Mouse (Mus musculus): ENCODE results near the gene Atxn2. TPM values are rescaled to one million over a fixed set of nuclear protein-coding genes. Genes with fewer than 3 reads are reported as not detected.

Atxn2 gene
- polyA plus RNA-seq, 1 experiment = 111 TPM

DNA sequence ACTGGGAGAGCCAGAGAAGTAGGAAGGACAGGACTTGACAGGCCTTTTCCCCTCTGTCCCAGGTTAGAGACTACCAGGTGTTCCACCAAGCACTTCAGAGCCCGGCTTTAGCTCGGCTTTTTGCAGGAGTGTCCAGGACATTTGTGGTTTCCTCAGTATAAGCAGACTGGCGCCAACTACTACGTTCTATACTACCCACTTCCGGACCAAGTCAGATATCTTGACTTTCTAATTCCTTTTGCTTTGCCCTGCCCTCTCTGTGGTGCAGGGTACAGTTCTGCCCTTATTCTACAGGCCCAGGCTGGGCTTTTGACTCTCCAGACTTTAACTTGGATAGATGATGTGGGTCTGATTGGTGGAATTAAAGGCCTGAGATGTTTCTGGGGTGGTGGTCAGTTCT is 108.4 kb downstream of the Atxn2 start:
- TF ChIP-seq POLR2A (IDR thresholded peaks at IDR 0.05; ENCODE audit: low read depth, low read length) (no peak), CTCF (conservative IDR thresholded peaks at IDR 0.05; ENCODE audit: insufficient read depth, insufficient read length, low read depth, low read length) (no peak)
- no peak for DNase-seq
- no peak overlapping the region for H3K4me3 ChIP-seq (ENCODE audit: insufficient read depth, low read depth, low read length)
- no peak overlapping the region for H3K27ac ChIP-seq (ENCODE audit: insufficient read depth, low read depth, low read length)
- 66% methylated on average over 5 of the region's 5 CpGs for WGBS
- peaks cover 1% of the 10 kb centered on the region; the same call in 1 of the 2 replicates for H3K36me3 ChIP-seq (ENCODE audit: control insufficient read depth, insufficient read depth, low read length)
- H3K27me3 ChIP-seq (replicated peaks; ENCODE audit: control insufficient read depth, insufficient read depth, low read length) = no peaks in the 10 kb centered on the region
- no peaks in the 10 kb centered on the region for H3K4me1 ChIP-seq (ENCODE audit: control insufficient read depth, insufficient read depth, low read length)

- peak; percentile 22 for DNase-seq
- peaks cover 1% of the 10 kb centered on the region; the same call in 1 of the 2 replicates for H3K36me3 ChIP-seq (ENCODE audit: control insufficient read depth, insufficient read depth, low read length)
- TF ChIP-seq POLR2A (IDR thresholded peaks at IDR 0.05; ENCODE audit: low read depth, low read length) (no peak), CTCF (conservative IDR thresholded peaks at IDR 0.05; ENCODE audit: insufficient read depth, insufficient read length, low read depth, low read length) (no peak)
- H3K4me1 ChIP-seq (ENCODE audit: control insufficient read depth, insufficient read depth, low read length) = no peaks in the 10 kb centered on the region
- H3K4me3 ChIP-seq (ENCODE audit: insufficient read depth, low read depth, low read length) = no peak overlapping the region
- H3K27ac ChIP-seq (ENCODE audit: insufficient read depth, low read depth, low read length) = no peak overlapping the region
- WGBS = 57% methylated on average over 2 of the region's 2 CpGs
- no peaks in the 10 kb centered on the region for H3K27me3 ChIP-seq (replicated peaks; ENCODE audit: control insufficient read depth, insufficient read depth, low read length)
Observed at GRCm38 (mm10) chr5:121820161-121820560, 109.0 kb downstream of the Atxn2 start.

- WGBS = 44% methylated on average over 3 of the region's 3 CpGs
- Histone ChIP-seq H3K36me3 (ENCODE audit: control insufficient read depth, insufficient read depth, low read length) (peaks cover 1% of the 10 kb centered on the region; the same call in 1 of the 2 replicates), H3K4me3 (ENCODE audit: insufficient read depth, low read depth, low read length) (no peak overlapping the region), H3K27ac (ENCODE audit: insufficient read depth, low read depth, low read length) (no peak overlapping the region; the same call in 1 of the 2 replicates), H3K4me1 (ENCODE audit: control insufficient read depth, insufficient read depth, low read length) (no peaks in the 10 kb centered on the region), H3K27me3 (replicated peaks; ENCODE audit: control insufficient read depth, insufficient read depth, low read length) (no peaks in the 10 kb centered on the region)
- TF ChIP-seq POLR2A (IDR thresholded peaks at IDR 0.05; ENCODE audit: low read depth, low read length) (no peak), CTCF (conservative IDR thresholded peaks at IDR 0.05; ENCODE audit: insufficient read depth, insufficient read length, low read depth, low read length) (no peak)
- peak; percentile 4 for DNase-seq
Observed at GRCm38 (mm10) chr5:121820657-121821056, 109.5 kb downstream of the Atxn2 start.

DNA sequence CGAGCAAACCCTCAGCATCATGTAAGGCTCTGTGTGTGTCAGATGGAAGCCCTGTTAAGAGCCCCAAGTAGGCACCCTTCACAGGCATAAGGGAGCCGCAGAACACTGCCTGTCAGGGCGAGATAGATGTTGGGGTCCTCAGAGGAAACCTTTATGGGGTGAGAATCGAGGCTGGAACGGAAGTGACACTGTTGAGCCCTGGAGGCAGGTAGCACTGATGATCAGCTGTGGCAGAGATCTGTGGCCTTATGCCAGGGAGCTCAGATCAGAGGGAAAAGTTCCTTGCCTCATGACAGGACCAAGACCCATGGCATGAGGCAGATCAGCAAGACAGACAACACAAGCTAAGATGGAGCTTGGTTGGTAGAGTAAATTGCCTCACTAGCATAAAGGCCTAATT is 110.0 kb downstream of the Atxn2 start:
- H3K36me3 ChIP-seq (ENCODE audit: control insufficient read depth, insufficient read depth, low read length) = peaks cover 1% of the 10 kb centered on the region; the same call in 1 of the 2 replicates

DNA sequence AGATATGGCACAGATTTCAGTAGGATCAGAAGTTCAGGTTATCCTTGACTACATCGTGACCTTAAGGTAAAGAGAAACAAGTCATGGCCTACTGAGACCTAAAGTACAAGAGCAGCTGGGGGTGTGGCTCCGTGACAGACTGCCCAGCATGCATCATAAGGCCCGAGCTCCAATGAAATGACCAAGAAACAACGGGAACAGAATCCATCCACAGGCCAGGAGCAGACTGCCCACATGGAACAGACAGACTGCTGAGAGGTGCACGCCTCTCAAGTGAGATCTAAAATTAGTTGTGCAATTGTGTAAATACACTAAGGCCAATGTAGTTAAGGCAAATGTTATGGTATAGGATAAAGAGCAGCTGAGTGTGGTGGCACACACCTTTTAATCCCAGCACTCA is 110.4 kb downstream of the Atxn2 start:
- no peaks in the 10 kb centered on the region for H3K4me1 ChIP-seq (ENCODE audit: control insufficient read depth, insufficient read depth, low read length)
- no peak overlapping the region for H3K27ac ChIP-seq (ENCODE audit: insufficient read depth, low read depth, low read length)
- peaks cover 1% of the 10 kb centered on the region; the same call in 1 of the 2 replicates for H3K36me3 ChIP-seq (ENCODE audit: control insufficient read depth, insufficient read depth, low read length)
- 57% methylated on average over 5 of the region's 5 CpGs for WGBS
- no peak for TF ChIP-seq POLR2A (IDR thresholded peaks at IDR 0.05; ENCODE audit: low read depth, low read length)
- no peak for TF ChIP-seq CTCF (conservative IDR thresholded peaks at IDR 0.05; ENCODE audit: insufficient read depth, insufficient read length, low read depth, low read length)
- no peaks in the 10 kb centered on the region for H3K27me3 ChIP-seq (replicated peaks; ENCODE audit: control insufficient read depth, insufficient read depth, low read length)
- H3K4me3 ChIP-seq (ENCODE audit: insufficient read depth, low read depth, low read length) = no peak overlapping the region
- no peak for DNase-seq

More for the DNA sequence above, 110.0 kb downstream of the Atxn2 start:
- peak; percentile 11 for DNase-seq
- TF ChIP-seq POLR2A (IDR thresholded peaks at IDR 0.05; ENCODE audit: low read depth, low read length) (no peak), CTCF (conservative IDR thresholded peaks at IDR 0.05; ENCODE audit: insufficient read depth, insufficient read length, low read depth, low read length) (no peak)
- Histone ChIP-seq H3K4me1 (ENCODE audit: control insufficient read depth, insufficient read depth, low read length) (no peaks in the 10 kb centered on the region), H3K27me3 (replicated peaks; ENCODE audit: control insufficient read depth, insufficient read depth, low read length) (no peaks in the 10 kb centered on the region), H3K27ac (ENCODE audit: insufficient read depth, low read depth, low read length) (no peak overlapping the region), H3K4me3 (ENCODE audit: insufficient read depth, low read depth, low read length) (no peak overlapping the region)
- 76% methylated on average over 5 of the region's 5 CpGs for WGBS

DNA sequence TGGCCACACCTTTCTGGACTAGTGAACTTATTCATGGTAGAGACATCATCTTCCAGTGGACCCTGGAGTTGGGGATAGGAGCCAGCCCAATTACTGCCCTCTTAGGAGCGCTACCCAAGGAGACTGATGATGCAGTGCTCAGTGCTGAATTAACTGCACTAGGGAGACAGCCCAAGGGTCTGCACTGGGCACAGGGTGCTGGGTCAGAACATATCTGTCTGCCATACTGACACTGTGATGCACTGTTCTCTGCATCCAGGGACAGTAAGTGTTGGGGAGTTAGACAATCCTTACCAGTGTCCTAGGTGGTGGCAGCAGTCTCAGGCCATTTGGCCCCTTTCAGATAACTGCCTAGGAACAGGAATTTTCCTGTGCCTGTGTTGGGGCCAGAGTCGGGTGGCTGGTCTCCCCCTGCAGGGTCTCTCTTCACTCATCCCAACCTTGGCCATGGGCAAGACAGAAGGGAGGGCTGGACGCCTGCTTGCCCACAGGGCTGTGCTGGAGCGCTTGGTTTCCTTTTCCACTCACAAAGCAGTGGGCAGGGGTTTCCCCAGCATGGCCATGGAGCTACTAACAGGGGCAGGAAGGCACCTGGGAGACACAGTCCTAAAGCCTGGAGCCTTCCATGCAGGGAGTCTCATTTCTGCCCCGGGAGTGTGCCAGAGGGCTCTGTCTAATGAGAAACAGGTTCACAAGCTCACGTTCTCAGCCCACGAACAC is 111.8 kb downstream of the Atxn2 start:
- H3K36me3 ChIP-seq (ENCODE audit: control insufficient read depth, insufficient read depth, low read length) = peaks cover 1% of the 10 kb centered on the region; the same call in 1 of the 2 replicates
- 53% methylated on average over 7 of the region's 7 CpGs for WGBS
- no peaks in the 10 kb centered on the region for H3K4me1 ChIP-seq (ENCODE audit: control insufficient read depth, insufficient read depth, low read length)

DNA sequence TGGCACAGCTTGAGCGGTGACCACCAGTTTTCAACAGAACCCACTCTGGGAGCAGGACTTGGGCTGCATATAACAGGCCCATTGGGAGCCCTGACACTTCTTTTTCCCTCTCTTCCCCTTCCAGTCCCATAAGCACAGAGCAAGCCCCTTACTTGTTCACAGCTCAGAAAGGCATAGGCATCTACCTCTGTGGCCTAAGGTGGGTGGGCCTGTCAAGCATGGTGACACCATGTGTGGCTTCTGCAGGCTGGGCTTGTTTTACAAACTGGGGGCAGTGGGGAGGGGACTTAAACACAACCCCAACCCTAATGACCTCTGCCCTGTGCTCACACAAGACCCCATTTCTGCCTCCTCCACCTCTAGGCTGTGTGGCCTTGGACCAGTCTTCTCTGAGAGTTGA is 112.5 kb downstream of the Atxn2 start:
- DNase-seq = no peak
- no peak for TF ChIP-seq POLR2A (IDR thresholded peaks at IDR 0.05; ENCODE audit: low read depth, low read length)
- Histone ChIP-seq H3K27ac (ENCODE audit: insufficient read depth, low read depth, low read length) (no peak overlapping the region), H3K4me3 (ENCODE audit: insufficient read depth, low read depth, low read length) (no peak overlapping the region), H3K27me3 (replicated peaks; ENCODE audit: control insufficient read depth, insufficient read depth, low read length) (no peaks in the 10 kb centered on the region), H3K36me3 (ENCODE audit: control insufficient read depth, insufficient read depth, low read length) (no peaks in the 10 kb centered on the region; the same call in 1 of the 2 replicates), H3K4me1 (ENCODE audit: control insufficient read depth, insufficient read depth, low read length) (no peaks in the 10 kb centered on the region)
- WGBS = 100% methylated on average over 1 of the region's 1 CpGs

More for the DNA sequence above, 111.8 kb downstream of the Atxn2 start:
- Histone ChIP-seq H3K27ac (ENCODE audit: insufficient read depth, low read depth, low read length) (no peak overlapping the region), H3K27me3 (replicated peaks; ENCODE audit: control insufficient read depth, insufficient read depth, low read length) (no peaks in the 10 kb centered on the region), H3K4me3 (ENCODE audit: insufficient read depth, low read depth, low read length) (no peak overlapping the region)
- DNase-seq = peak; percentile 1
- TF ChIP-seq POLR2A (IDR thresholded peaks at IDR 0.05; ENCODE audit: low read depth, low read length) (no peak), CTCF (conservative IDR thresholded peaks at IDR 0.05; ENCODE audit: insufficient read depth, insufficient read length, low read depth, low read length) (no peak)

All from kidney, adult 2 months (tissue).